Mouse (Mus musculus) heart, postnatal 10 days (tissue): ENCODE measurements around the gene Ghr. TPM values are rescaled to one million over a fixed set of nuclear protein-coding genes. Genes with fewer than 3 reads are reported as not detected.

Experiments used
- DNase-seq, 2 experiments: peaks; one replicate each; pipeline ENCODE4 v3.0.0; 2021
- intact Hi-C: fragments of 180-260 bp; cut with DNase I; formaldehyde crosslinking; loops from one replicate; pipeline ENCODE4 v1.15.1; 2025
- total RNA-seq, 2 experiments: library from RNA; stranded (reverse); gene quantifications; 2 replicates each; pipeline ENCODE4 v1.2.3; 2021

The Ghr gene
- total RNA-seq = 100 to 1,000 TPM; 111 to 126 TPM

DNA sequence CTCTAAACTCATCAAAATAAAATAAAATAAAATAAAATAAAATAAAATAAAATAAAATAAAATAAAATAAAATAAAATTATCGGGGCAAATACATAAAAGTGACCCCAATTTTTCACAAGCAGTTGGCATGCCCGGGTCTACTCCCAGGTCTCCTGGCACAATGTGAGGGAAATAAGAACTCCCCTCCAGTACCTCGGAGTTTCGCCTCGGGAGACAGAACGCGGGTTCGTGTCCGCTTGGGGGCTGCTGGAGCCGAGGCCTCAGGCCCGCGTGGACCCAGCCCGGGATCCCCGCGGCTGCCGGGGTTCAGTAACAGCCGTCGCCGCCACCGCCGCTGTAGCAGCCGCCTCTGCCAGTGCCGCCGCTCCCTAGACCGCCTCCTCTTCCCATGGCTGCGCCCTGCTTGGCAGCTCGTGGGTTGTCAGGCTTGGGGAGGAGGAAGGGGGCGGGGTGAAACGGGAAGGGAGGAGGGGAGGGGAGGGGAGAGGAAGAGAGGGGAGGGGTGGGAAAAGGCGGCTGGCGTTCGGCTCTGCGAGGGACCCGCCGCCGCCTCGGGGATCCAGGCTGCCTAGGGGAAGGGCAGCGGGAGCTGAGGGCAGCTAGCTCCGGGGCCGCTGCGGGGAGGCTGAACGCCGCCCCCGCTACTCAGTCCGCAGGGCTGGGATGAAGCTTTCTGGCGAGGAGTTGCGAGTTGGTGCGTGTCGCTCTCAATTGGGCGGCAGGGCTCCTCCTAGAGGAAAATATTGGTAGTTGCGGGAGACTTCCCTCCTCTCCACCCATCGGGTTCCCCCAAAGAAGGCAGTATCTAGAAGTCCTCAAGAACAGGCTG lies at the start of gene Ghr:
TSS of gene Ghr (minus strand) at position 686 of the 830 bp plus-strand sequence.
- peak; percentile 93 for DNase-seq
- intact Hi-C loops = loop anchor here (1.0 to 10.0 kb wide), 5 partner anchors 74 to 378 kb away; no protein-coding TSS in a partner anchor

DNA sequence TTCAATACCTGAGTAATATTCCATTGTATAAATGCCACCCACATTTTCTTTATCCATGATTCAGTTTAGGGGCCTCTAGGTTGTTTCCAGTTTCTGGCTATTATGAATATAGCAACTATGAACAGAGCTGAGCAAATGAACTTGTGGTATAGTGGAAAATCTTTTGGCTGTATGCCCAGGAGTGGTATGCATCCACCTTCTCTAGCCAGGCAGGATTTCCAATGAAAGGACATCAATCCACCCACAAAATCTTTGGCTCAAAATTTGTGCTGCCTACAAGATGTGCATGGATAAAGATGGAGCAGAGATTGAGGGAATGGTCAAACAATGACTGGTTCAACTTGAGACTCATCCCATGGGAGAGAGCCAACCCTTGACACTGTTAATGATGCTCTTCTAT lies 39.5 kb upstream of the Ghr start:
- DNase-seq = no peak
- intact Hi-C loops = no loop called here

DNA sequence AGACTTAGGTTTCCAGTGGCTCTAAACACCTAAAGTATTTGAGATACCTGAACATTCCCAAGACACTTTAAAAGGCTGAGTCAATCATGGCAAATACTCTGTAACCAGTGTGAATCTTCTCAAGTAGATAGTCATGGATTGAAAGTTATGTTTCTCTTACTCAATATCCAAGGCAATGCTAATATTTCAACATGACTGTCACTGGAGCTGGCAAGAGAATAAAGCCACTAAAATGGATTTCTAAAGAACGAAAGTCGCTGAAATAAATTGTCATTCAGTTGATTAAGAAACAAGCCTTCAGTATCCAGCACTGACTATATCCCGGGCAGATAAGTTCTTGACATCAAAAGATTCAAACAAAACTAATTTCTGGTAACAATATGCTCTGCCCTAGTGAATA lies 37.1 kb upstream of the Ghr start:
- intact Hi-C loops = no loop called here

DNA sequence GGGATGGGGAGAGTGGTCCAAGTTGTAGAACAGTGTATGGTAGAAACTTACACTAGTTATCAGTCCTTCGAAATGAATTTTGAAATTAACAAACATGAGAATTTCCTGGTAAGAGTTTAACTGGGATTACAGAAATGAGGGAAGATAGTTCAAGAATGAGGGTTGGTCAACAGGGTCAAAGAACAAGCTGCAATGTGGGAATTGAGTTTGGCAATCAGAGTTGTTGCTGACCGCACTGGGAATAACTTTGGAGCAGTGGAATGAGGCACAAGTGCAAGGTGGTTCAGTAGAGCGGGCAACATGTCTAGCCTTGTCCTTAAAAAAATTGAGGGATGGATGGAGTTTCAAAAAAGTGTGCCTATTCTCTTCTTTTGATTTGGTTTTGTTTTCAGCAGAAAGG lies 35.0 kb upstream of the Ghr start:
- no peak for DNase-seq
- intact Hi-C loops = no loop called here

More for the DNA sequence above, 37.1 kb upstream of the Ghr start:
- DNase-seq = no peak

DNA sequence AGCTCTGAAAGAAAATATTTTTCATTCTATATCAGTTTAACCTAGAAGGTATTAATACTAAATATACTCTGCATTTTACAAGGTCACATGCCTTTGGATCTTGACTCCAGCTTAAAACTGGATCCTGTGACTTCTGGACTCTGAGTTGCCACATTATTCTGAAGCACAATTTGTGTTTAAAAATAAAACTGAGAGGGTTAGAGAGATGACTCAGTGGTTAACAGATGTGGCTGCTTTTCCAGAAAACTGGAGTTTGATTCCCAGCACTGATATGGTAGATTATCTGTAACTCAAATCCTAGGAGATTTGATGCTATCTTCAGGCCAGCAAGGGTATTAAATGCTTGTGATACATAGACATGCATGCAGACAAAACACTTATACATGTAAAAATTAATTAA lies 28.7 kb upstream of the Ghr start:
- DNase-seq = no peak
- intact Hi-C loops = no loop called here

DNA sequence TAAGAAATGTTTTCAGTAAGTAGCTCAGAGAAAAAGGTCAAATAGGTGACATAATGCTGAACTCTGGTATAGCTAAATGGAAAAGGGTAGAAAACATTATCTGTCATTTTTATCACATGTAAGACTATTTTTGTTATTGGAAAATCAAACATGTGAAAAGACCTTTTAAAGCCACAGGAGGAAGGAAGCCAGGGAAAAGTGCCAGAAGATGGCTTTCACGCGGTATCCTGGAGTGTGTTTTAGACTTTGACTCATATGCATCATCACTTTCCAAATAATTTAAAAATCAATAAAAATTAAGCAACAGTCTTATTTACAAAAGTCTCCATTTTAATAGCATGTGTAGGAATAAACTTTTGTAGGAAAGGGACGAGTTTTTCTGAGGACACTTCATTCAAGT lies 24.7 kb upstream of the Ghr start:
- no peak for DNase-seq
- intact Hi-C loops = no loop called here

DNA sequence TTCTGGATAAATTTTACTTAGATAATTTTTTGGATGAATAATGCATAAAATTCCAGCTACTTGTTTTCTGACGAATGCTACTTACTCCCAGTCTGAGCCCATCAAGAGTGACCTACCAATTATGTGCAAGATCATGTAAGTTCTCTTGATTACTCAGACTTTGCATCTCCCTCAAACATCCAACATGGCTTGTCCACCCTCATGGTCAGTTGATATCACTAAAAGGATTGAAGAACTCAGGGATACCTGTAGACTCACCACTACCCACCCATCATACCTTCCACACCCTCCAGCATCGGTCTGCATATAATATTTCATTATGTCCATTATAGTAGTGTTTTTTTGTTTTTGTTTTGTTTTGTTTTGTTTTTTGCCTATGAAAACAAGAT lies 18.8 kb upstream of the Ghr start:
- intact Hi-C loops = no loop called here
- DNase-seq = no peak

DNA sequence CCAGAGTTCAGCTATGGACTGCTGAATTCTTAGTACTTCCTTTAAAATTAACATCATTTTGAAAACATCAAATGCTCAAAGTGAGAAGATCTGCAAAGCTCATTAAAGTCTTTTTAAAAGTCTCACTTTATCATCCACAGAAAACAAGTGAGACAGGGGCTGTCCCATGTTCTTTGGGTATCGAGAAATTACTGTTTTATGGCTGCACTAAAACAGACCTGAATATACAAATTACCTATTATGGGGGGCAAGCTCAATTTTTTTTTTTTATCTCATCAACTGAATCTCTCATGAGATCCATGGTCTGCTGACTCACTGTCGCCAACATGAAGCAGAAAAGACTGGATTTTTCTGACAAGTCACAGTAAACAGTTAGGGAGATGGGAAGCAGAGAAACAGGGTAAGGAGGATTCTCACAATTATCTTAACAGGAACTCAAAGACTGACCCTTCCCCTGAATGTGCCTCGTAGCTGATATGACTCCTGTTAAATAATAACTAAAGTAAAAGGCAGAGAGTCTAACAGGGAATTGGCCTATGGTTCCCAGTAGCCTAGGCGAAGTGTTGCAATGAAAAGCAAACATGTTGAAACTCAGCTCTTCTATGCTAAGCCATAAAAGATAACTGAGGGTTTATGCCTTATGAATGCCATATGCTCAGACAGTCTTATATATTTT lies 18.3 kb upstream of the Ghr start:
- DNase-seq = no peak
- intact Hi-C loops = no loop called here

DNA sequence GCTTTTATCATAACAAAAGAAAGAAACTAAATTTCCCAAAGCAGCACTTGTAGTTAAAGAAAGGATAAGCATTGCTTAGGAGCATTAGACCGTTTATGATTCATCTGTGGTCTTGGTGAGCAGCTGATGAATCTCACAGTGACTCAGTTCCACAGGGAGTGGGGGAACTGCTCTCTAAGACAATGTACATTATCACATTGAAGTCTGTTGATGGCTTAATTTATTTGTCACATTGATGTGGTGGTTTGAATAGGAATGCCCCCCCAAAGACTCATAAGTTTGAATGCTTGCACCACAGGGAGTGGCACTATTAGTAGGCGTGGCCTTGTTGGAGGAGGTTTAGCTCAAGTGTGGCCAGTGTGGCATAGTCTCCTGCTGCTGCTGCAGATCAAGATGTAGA lies 4.6 kb upstream of the Ghr start:
- intact Hi-C loops = loop anchor here (5.0 to 10.0 kb wide), 2 partner anchors 319 to 383 kb away; no protein-coding TSS in a partner anchor
- no peak for DNase-seq

DNA sequence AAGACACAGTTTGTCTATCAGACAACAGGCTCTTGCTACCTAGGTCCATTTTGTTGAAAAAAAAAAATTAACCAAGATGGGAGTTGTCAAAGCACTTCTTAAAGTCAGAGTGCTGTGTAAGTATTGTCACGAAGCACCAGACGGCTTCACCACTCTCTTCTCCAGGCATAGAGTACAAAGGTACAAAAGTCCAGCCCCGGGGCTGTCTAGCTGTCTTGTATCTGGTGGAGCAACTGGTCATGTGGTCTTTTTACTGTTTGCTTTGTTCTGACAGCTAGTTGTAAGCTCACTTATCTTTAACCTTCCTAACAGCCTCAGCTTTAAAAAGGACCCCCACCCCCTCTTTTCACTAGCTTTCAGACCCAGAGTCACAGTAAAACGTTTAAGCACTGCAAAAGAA lies 1.1 kb upstream of the Ghr start:
- DNase-seq = no peak
- intact Hi-C loops = loop anchor here (5.0 to 10.0 kb wide), 2 partner anchors 287 to 380 kb away; no protein-coding TSS in a partner anchor

DNA sequence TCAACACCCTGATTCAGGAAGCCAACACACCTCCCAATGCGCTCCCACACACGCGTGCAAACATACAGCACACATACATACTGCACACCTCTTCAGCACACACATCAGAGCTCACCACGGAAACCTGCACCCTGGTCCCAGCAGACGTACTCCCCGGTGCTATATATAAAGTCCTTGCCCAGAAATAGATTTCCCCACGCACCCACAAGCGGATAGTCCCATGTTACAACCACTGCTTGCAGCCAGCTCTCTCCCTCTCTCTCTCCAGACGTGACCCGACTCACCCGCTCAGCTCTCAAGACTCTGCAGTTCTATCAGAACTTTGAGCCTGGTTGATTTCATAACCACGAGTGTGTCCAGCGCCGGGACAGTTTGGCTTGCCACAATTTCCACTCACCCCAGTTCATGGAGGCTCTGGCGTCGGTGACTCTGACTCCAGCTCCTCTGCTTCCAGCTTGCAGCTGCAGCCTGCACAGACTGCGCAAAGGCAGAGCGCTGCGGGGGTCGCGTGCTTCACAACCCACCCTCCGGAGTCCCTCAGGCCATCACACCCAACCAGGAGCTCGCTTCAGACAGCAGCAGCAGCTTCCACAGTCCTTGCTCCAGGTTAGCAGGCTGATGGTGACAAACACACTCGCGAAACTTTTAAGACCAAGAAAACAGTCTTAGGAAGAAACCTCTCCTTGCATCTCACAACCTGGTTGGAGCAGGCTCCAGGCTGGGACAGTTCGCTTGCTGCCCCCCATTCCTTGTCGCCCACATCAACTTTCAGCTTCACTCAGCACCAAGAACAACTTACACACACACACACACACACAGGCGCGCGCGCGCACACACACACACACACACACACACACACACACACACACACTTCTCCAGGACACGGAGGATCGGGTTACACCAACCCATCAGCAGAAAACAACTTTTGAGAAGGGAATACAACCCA lies 1.2 kb downstream of the Ghr start:
- intact Hi-C loops = loop anchor here (2.0 to 10.0 kb wide), 4 partner anchors 73 to 377 kb away; no protein-coding TSS in a partner anchor
- peak; percentile 72 to 75 for DNase-seq

DNA sequence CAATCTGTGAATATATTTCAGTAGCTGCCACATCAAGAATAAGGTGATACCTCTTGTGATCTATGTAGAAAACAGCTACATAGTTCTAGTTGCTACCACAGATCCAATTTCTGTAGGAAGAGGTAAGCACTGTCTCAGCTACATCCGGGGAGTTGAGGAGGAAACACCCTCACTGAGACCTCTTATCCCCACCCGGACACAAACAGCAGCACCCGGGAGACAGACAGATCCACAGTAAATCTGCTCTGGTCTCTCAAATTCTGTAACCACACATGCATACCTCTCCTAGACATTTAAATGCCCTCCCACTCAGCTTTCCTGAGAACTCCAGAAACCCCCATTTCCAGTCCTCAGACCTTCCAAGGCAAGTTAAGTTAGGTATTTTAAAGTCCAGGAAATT lies 2.0 kb downstream of the Ghr start:
- intact Hi-C loops = loop anchor here (5.0 to 10.0 kb wide), 2 partner anchors 284 to 377 kb away; no protein-coding TSS in a partner anchor
- peak; percentile 26 to 32 for DNase-seq

DNA sequence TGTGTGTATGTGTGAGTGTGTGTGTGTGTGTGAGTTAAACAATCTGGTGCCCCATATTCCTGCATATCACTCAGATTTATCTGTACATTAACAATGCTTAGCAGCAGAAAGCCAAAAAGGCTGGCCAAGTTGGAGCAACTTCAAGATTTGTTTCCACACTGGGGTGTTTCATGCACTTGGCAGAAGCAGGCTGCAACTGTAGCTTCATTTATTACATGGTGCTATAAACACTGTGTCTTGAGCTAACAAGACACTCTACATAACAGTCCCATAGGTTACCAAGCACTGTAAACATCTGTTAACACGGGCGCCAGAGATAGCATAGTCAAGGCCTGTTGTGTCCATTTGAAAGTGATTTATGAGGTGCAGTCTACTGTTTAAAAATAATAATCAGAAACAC lies 3.1 kb downstream of the Ghr start:
- intact Hi-C loops = loop anchor here (5.0 to 10.0 kb wide), 2 partner anchors 283 to 375 kb away; no protein-coding TSS in a partner anchor
- DNase-seq = peak in 1 of 2 experiments; percentile 23

DNA sequence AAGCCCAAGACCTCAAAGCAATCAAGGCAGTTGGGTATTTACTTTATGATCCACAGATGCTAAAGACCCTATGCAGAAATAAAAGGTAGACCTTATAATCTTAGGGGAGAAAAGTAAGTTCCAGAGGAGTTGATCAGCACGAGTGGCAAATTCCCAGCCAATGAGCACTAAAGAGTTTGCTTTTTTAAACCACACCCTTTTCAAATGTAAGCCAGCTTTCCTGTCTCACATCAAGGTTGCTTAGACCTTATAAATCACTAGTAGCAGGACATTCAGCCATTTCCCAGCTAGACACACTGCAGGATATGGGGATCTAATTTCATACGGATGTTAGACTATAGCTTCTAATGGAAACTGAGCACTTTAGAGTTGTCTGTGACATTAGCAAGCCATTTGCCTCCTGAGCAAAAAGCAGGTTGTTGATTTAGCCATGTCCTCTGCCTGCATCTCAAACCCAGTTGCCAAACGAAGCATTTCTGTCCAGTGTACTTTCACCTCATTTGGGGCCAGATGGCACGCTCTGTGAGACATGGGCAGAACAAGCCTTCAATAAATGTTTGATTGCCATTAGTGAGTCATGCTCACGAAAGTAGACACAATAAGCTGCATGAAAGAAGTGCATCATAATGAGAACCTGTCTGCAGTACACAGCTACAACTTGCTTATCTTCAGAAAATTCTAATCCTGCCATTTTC lies 4.9 kb downstream of the Ghr start:
- no peak for DNase-seq
- intact Hi-C loops = no loop called here

DNA sequence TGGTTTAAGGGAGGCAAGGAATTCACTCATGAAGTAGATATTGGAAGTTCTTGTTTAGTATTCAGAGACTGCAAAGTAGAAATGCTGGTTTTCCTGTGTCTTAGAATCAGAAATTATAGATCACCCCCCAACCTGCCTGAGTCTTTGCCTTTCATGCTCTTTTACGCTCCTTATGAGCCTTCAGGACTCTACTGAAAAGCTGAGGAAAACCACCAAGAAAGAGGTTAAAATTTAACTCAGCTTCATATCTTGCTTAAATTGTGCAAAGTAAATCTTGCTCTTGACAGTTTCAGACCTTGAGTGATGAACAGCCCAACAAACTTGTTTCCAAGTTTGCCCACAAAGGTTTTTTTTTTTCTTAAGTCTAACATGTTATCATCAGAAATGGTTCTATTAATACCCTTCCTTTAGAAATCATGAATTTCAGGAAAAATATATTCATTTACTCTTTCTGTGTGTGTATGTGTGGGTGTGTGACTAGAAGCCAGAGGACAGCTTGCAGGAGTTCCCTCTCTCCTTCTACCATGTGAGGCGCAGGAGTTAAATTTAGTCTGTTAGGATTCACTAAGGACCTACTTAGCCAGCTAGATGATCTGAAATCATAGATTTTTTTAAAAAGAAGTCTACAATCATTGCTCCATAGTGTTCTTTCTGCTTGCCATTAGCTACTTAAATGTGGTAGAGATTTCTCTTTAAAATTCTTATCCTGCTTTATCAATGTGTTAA lies 14.0 kb downstream of the Ghr start:
- no peak for DNase-seq
- intact Hi-C loops = loop anchor here (5.0 kb wide), 1 partner anchor 47 kb away; no protein-coding TSS in a partner anchor

DNA sequence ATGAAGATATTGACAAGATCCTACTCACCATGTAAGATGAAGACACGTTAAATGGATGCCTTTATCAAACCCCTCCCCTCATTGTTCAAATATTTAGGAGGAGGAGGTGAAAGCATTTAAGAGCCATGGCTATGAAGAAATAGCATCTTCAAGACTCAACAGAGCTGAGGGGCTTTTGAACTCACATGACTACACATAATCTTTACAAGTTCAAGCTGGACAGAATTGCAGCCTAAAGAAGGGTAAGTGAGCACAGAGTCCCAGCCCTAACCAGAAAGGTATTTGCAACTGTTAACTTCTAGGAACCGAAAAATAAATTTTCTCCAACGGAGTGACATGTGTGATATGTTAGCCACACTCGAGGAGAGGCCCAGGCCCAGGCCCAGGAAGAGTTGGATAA lies 18.7 kb downstream of the Ghr start:
- no peak for DNase-seq
- intact Hi-C loops = no loop called here

DNA sequence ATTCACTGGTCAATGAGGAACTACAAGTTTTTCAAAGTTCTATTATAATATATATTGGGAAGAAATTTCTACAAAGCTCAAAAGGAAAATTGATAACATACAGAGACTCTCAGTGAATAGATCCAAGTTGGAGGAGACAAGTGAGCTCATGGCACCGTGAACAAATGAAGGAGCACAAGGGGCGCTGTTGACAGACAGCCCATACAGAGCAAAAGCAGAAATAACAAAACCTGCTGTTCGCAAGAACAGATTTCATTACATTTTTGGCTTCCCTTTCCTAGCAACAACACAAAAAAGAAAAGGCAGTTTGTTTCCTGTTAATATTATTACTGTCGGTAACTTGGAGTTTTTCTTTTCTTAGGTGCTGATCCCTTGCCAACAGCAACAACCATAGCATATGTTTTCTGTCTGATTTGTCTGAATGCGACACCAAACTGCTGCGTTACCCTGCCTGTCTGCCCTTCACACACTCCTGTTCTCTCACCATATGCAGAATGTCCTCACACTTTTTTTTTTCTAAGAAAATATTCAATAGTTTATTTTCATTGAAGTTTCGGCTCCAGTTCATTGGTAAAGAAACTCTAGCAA lies 19.3 kb downstream of the Ghr start:
- no peak for DNase-seq
- intact Hi-C loops = no loop called here

DNA sequence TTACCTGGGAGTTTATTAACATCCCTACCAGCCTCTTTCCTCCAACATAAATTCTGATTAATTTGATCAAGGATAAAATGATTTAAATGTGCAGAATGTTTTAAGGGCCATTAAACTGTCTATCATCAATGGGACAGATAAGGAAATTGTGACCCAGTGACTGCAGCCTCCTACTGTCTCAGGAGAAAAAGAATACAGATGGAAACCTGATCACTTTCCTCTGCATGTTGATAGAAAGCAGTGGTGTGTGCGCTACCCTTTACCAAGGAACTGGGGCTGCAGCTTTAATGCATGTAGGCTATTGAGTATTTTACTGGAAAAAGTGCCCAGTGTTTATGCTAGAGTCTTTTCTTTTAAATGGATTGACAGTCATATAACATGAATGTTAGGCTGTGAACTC lies 19.8 kb downstream of the Ghr start:
- intact Hi-C loops = no loop called here
- no peak for DNase-seq

DNA sequence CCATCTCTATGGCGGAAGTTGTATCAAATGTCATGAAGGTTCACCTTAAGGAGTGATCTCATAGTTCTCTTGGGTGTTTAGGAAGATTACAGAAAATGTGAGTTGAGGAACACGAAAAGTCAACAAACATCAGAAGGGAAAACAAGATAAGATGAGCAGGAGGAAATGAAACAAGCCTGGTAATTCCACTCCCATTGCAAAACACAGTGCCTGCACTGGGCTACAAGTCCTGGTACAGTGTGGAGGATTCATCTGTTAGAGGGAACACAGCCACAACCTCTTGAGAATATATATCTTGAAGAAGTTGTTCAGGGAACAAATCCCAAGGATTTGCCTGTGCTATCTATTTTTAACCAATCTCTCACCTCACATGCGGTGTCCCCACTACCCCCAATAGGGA lies 24.8 kb downstream of the Ghr start:
- no peak for DNase-seq
- intact Hi-C loops = no loop called here
